In the genomic region with DNA sequence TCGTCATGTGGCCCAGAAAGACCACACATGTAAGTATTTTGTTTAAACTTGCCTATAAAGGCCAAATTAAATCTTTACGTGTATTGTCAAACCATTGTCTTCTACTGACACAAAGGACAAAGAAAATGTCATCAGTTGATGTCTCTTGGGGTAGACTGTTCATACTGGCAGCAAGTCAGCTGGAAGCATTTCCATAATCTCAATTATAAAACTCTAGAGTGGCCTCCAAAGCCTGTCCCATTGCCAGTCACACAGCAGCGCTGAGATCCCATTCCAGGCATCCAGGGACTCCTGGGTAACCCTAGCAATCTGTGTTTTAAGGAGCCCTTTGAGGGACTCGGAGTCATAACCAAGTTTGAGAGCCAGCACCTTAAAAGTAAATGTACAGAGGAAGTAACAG, we compare ENCODE assay signal across 20 mouse cellular contexts. TPM values are rescaled to one million over a fixed set of nuclear protein-coding genes. Genes with fewer than 3 reads are reported as not detected.
DNase-seq lines count a peak whose midpoint lies in the region; ATAC-seq and TF ChIP-seq lines count a peak whose summit lies in the region.
"Had no signal": no experiment of that assay in that cellular context is flagged by ENCODE, and none has a peak within 500 bp of the region (broad histone marks: within the 10 kb centered on the region; RNA-seq: fewer than 3 reads in every experiment).

No protein-coding gene starts in this region.

- TF ChIP-seq CTCF in hindbrain, postnatal 0 days (IDR thresholded peaks at IDR 0.05; ENCODE audit: low read depth): no peak

- H3K4me3 ChIP-seq in hindbrain, postnatal 0 days (ENCODE audit: low read length): no peak overlapping the region
- H3K4me3 ChIP-seq in hindbrain, embryonic 11.5 days (ENCODE audit: low read depth, low read length): no peak overlapping the region
- H3K4me3 ChIP-seq in lung, embryonic 15.5 days: no peak overlapping the region
- H3K4me3 ChIP-seq in limb, embryonic 10.5 days: no peak overlapping the region
- H3K4me3 ChIP-seq: forebrain, embryonic 10.5 days; heart, embryonic 15.5 days; limb, embryonic 15.5 days had no signal

- H3K27ac ChIP-seq in hindbrain, postnatal 0 days: no peak overlapping the region
- no peak overlapping the region for H3K27ac ChIP-seq in hindbrain, embryonic 11.5 days (ENCODE audit: low read depth, low read length)
- H3K27ac ChIP-seq in lung, embryonic 15.5 days: peak overlapping the region; percentile 83
- H3K27ac ChIP-seq in limb, embryonic 10.5 days: no peak overlapping the region
- H3K27ac ChIP-seq: forebrain, embryonic 10.5 days; kidney, postnatal 0 days; limb, embryonic 15.5 days; liver, embryonic 14.5 days had no signal

- 38% methylated on average over 4 of the region's 4 CpGs for WGBS in hindbrain, postnatal 0 days
- WGBS in hindbrain, embryonic 11.5 days: 70% methylated on average over 4 of the region's 4 CpGs
- 78% methylated on average over 4 of the region's 4 CpGs for WGBS in lung, embryonic 15.5 days
- 92% methylated on average over 4 of the region's 4 CpGs for WGBS in limb, embryonic 10.5 days

- ATAC-seq in hindbrain, postnatal 0 days: no peak
- ATAC-seq in hindbrain, embryonic 11.5 days (ENCODE audit: low FRiP score): no peak
- no peak for ATAC-seq in lung, embryonic 15.5 days (ENCODE audit: borderline replicate concordance, extremely low read depth, low FRiP score, low TSS enrichment)
- no peak for ATAC-seq in frontal cortex, adult (ENCODE audit: low TSS enrichment)
- ATAC-seq: forebrain, embryonic 16.5 days; midbrain, embryonic 16.5 days had no signal

- H3K36me3 ChIP-seq in hindbrain, postnatal 0 days (ENCODE audit: insufficient read depth, low read length): no peaks in the 10 kb centered on the region
- H3K36me3 ChIP-seq in hindbrain, embryonic 11.5 days (ENCODE audit: control insufficient read depth, insufficient read depth, low read length): no peaks in the 10 kb centered on the region
- H3K36me3 ChIP-seq in lung, embryonic 15.5 days: no peaks in the 10 kb centered on the region
- no peaks in the 10 kb centered on the region for H3K36me3 ChIP-seq in limb, embryonic 10.5 days
- H3K36me3 ChIP-seq: forebrain, embryonic 10.5 days; heart, embryonic 15.5 days; limb, embryonic 15.5 days had no signal

- DNase-seq in cerebellum, adult 9-11 months: peak; percentile 39
- no peak for DNase-seq in cerebellum, postnatal 25 days
- peak; percentile 47 for DNase-seq in hindbrain, postnatal 0 days (ENCODE audit: low spot score)
- DNase-seq in hindbrain, embryonic 11.5 days (ENCODE audit: low spot score): no peak
- no peak for DNase-seq in lung, postnatal 25 days (ENCODE audit: low spot score)
- peak; percentile 12 for DNase-seq in limb, embryonic 10.5 days (ENCODE audit: low spot score)
- DNase-seq: adrenal gland, postnatal 10 days; cerebellum, adult 11 months; gastrocnemius, postnatal 36 days; kidney, adult 18-20 months; lung, postnatal 36 days had no signal

- peaks cover 14% of the 10 kb centered on the region; the same call in 1 of the 2 replicates for H3K4me1 ChIP-seq in hindbrain, postnatal 0 days (ENCODE audit: insufficient read depth, low read length)
- no peaks in the 10 kb centered on the region for H3K4me1 ChIP-seq in hindbrain, embryonic 11.5 days (replicated peaks; ENCODE audit: control insufficient read depth, insufficient read depth, low read length)
- H3K4me1 ChIP-seq in lung, embryonic 15.5 days: peaks cover 20% of the 10 kb centered on the region
- H3K4me1 ChIP-seq in limb, embryonic 10.5 days: peaks cover 12% of the 10 kb centered on the region

- H3K4me2 ChIP-seq in hindbrain, postnatal 0 days (ENCODE audit: low read depth, low read length): no peak overlapping the region
- no peak overlapping the region for H3K4me2 ChIP-seq in hindbrain, embryonic 11.5 days (replicated peaks; ENCODE audit: low read depth, low read length)
- H3K4me2 ChIP-seq in lung, embryonic 15.5 days: no peak overlapping the region
- H3K4me2 ChIP-seq: heart, embryonic 15.5 days; limb, embryonic 15.5 days had no signal

- no peaks in the 10 kb centered on the region for H3K9me3 ChIP-seq in hindbrain, postnatal 0 days (ENCODE audit: low read length)
- no peaks in the 10 kb centered on the region for H3K9me3 ChIP-seq in hindbrain, embryonic 11.5 days (ENCODE audit: control insufficient read depth, low read length)
- H3K9me3 ChIP-seq in lung, embryonic 15.5 days: no peaks in the 10 kb centered on the region
- H3K9me3 ChIP-seq in limb, embryonic 10.5 days (replicated peaks): no peaks in the 10 kb centered on the region
- H3K9me3 ChIP-seq: forebrain, embryonic 10.5 days; heart, embryonic 15.5 days; limb, embryonic 15.5 days had no signal

- no peaks in the 10 kb centered on the region for H3K27me3 ChIP-seq in hindbrain, postnatal 0 days (ENCODE audit: insufficient read depth, low read length)
- H3K27me3 ChIP-seq in hindbrain, embryonic 11.5 days (ENCODE audit: control insufficient read depth, insufficient read depth, low read length): no peaks in the 10 kb centered on the region
- H3K27me3 ChIP-seq in lung, embryonic 15.5 days: no peaks in the 10 kb centered on the region
- no peaks in the 10 kb centered on the region for H3K27me3 ChIP-seq in limb, embryonic 10.5 days (ENCODE audit: low read depth, poor library complexity, severe bottlenecking)
- H3K27me3 ChIP-seq: heart, embryonic 15.5 days; limb, embryonic 15.5 days had no signal

- H3K9ac ChIP-seq in hindbrain, postnatal 0 days (replicated peaks; ENCODE audit: low read length): no peak overlapping the region
- H3K9ac ChIP-seq in hindbrain, embryonic 11.5 days (ENCODE audit: low read depth, low read length): no peak overlapping the region
- H3K9ac ChIP-seq in lung, embryonic 15.5 days: no peak overlapping the region
- H3K9ac ChIP-seq: heart, embryonic 15.5 days; limb, embryonic 15.5 days; liver, embryonic 14.5 days had no signal

RNA-seq across cellular contexts. Expression of a gene that starts 48.9 kb away (rescaled TPM):
- 78.2 and 125 TPM in 2 replicates for total RNA-seq in hindbrain, postnatal 0 days (2014; rRNA removed)
- 37.8 and 41.1 TPM in 2 replicates for polyA plus RNA-seq in hindbrain, postnatal 0 days (2015; fragmentation: Nextera tagmentation; extraction: Ambion mirVana)
- 23.6 and 24.8 TPM in 2 replicates for polyA plus RNA-seq in hindbrain, embryonic 11.5 days (2014; fragmentation: Nextera tagmentation; extraction: Ambion mirVana)
- 46.9 and 53.6 TPM in 2 replicates for polyA plus RNA-seq in lung, embryonic 15.5 days (2015; fragmentation: Nextera tagmentation; extraction: Ambion mirVana)
- polyA plus RNA-seq in limb, embryonic 10.5 days (2016; fragmentation: Nextera tagmentation; extraction: Ambion mirVana): 5.0 and 5.5 TPM in 2 replicates

Comparison
In these comparisons a context has a peak if more than half of its experiments do, and no peak if none do; other contexts are left out.
1. DNase-seq: peak in cerebellum, adult 9-11 months (single experiment), hindbrain, postnatal 0 days (single experiment) and limb, embryonic 10.5 days (single experiment); none in cerebellum, postnatal 25 days (0 of 2), hindbrain, embryonic 11.5 days (single experiment) and lung, postnatal 25 days (single experiment).